Mouse (Mus musculus) liver, adult 2 months (tissue): ENCODE data around the gene Umps.

Experiments used
- CTCF ChIP-seq: fragments of 200-500 bp; IDR thresholded peaks from 2 replicates; pipeline ENCODE4 v1.5.1; 2011; ENCODE audit warnings: low read depth, low read length, control low read depth
- POLR2A ChIP-seq: fragments of 200-500 bp; IDR thresholded peaks from 2 replicates; pipeline ENCODE4 v1.6.1; 2011; ENCODE audit warnings: low read length, control low read depth; ENCODE audit not compliant: insufficient read depth; ENCODE audit errors: extremely low read depth

GRCm38 (mm10) chr16:34003566-34004127 is 36.8 kb upstream of the Umps start:
- TF ChIP-seq POLR2A (no peak), CTCF (no peak)
